Mouse (Mus musculus) CH12F3 (cell line): ENCODE measurements around the gene 4931428L18Rik.

ENCODE experiments used
- in situ Hi-C: fragments of 300-500 bp; cut with MboI; formaldehyde crosslinking; loops from 2 replicates; pipeline ENCODE4 v1.14.3; 2020; ENCODE audit warnings: low sequenced_read_pairs

Gene 4931428L18Rik

DNA sequence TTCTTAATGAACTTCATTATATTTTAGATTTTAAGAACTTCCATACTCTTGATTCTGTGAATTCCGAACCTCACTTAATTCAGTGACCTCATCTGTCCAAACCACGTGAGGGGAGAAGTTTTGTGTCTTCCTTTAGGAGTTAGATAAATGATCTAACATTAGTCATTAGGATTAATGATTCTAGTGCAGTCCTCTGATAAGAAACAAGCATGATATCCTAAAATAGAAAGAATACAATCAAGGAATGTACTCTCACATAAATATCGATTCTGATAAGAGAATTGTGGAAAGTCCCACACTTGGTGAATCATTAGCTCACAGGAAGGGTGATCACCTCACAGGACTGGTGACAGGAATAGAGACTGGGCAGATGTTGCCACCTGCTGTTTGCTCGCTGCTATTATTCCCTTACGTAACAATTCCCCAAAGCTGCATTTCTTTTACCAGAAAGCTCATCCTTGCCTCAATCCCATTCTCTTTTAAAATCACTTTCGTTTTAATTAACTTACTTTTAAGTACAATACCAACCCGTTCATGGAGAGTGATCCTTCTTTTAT lies 68.6 kb downstream of the 4931428L18Rik start:
- in situ Hi-C loops: loop anchor here (25.0 kb wide), 1 partner anchor 367 kb away; no protein-coding TSS in a partner anchor

DNA sequence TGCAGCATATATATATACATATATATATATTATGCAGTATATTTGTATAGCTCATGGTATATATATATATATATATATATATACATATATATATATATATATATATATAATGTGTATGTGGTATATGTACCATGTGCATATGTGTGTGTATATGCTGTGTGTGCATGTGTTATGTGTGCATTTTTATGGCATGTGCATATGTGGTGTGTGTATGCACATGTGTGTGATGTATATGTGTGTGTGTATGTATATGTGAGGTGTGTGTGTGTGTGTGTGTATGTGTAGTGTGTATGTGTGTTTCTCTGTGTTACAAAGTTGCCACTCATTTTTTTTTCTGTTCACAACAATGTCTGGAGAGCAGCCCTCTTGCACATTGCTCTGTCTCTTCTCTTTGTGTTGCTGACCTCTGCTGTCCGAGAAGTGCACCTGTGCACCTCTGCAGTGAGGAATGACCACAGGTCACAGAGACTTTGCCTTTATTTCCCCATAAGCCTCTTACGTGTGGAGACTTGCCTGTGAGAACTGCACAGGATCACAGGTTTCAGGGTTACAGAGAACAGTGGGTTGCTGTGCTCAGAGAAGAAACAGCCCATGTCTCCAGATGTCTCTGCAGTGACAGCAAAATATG lies 69.6 kb downstream of the 4931428L18Rik start:
- in situ Hi-C loops: loop anchor here (25.0 kb wide), 1 partner anchor 366 kb away; no protein-coding TSS in a partner anchor

- in situ Hi-C loops: loop anchor here (25.0 kb wide), 1 partner anchor 363 kb away; no protein-coding TSS in a partner anchor
Observed at GRCm38 (mm10) chr1:31150546-31150945, 71.9 kb downstream of the 4931428L18Rik start.

GRCm38 (mm10) chr1:31149671-31150070 lies 72.8 kb downstream of the 4931428L18Rik start:
- in situ Hi-C loops: loop anchor here (25.0 kb wide), 1 partner anchor 362 kb away; no protein-coding TSS in a partner anchor

DNA sequence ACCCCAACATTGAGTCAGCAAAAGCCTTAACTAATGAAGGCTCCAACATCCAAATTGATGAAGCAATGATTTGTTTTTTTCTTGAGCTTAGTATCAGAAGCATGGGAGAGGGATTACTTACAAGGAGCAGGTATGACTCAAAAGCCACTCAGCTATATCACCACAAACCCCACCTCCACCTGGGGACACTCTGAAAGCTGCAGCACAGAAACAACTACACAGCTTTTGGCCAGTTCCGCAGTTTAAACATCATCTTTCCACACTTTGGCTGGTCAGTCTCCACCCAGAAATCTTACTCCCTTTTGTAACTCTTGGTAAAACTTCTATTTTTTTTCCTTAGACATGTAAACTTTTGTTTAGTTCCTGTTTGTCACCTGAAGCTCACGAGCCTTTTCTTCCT lies 78.9 kb downstream of the 4931428L18Rik start:
- in situ Hi-C loops: no loop called here

- in situ Hi-C loops: no loop called here
Observed at GRCm38 (mm10) chr1:31142288-31143094, 80.0 kb downstream of the 4931428L18Rik start.

GRCm38 (mm10) chr1:31138387-31138786 lies 84.1 kb downstream of the 4931428L18Rik start:
- in situ Hi-C loops: no loop called here

- in situ Hi-C loops: no loop called here
Observed at GRCm38 (mm10) chr1:31113466-31113865, 109.0 kb downstream of the 4931428L18Rik start.

DNA sequence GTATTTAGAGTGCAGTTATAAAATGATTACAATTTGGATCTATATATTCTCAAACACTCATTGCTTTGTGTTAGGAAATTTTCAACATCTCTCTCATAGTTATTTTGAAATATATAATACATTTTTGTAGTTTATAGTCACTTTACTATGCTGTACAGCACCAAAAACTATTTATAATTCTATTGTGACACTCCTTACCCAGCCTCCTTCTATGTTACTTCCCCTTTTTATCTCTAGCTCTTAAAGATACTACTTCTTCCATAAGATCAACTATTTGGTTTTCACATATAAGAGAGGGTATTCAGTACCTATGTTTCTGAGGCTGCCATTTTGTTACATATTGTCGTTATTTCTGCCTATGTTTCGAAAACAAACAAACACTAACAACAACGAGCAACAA lies 114.5 kb downstream of the 4931428L18Rik start:
- in situ Hi-C loops: no loop called here

GRCm38 (mm10) chr1:31102863-31103657 lies 119.4 kb downstream of the 4931428L18Rik start:
- in situ Hi-C loops: no loop called here

- in situ Hi-C loops: no loop called here
Observed at GRCm38 (mm10) chr1:31102280-31102679, 120.2 kb downstream of the 4931428L18Rik start.

GRCm38 (mm10) chr1:31097208-31097607 lies 125.3 kb downstream of the 4931428L18Rik start:
- in situ Hi-C loops: no loop called here

GRCm38 (mm10) chr1:31096466-31096793 lies 126.1 kb downstream of the 4931428L18Rik start:
- in situ Hi-C loops: no loop called here

DNA sequence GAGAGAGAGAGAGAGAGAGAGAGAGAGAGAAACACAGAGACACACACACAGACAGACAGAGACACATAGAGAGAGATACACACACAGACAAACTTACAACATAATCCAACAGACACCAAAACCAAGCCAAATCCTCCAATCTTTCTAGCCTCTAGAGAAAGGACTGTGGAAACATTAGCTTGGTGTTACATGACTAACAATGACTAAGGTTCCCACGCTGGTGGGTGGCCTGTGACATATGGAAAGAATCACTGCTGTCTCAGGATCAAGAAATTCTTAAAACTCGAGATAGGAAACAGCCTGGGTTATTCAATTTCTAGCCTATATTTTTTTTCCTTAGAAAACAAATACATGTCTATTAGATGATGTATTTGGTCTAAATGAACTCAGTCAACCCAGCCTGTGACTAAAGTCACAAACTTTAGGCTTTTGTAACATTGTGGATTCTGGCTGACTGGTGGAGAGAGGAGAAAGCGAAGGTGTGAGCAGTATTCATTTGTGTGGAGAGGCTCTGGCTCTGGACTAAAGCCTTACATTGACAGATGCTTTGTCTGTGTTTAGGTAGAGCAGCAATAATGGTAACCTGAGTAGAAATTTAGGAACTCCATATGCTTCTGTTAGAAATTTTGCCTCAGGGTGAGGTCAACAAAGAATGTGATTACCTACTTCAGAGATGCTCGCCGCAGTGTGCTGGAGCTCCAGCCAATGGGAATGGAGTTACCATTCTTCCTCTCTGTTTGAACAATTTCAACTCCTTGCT lies 126.6 kb downstream of the 4931428L18Rik start:
- in situ Hi-C loops: no loop called here

- in situ Hi-C loops: no loop called here
Observed at GRCm38 (mm10) chr1:31094792-31095191, 127.7 kb downstream of the 4931428L18Rik start.

DNA sequence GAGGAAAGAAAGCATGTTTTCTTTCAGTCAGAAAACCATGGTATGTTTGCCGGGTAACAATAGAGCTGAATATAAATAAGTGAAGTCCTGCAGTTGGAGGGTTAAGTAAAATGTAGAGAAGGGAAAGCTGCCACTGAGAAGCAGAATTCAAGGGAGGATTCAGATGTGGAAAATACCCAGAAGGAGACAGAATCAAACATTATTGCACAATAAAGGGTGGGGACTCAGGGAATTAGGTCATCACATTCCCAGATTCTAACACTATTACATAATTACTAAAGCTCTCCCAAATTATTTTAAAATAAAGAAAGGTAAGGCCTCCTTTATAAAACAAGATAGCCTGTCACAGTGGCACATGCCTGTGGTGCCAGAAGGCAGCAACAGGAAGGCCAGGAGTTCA lies 128.5 kb downstream of the 4931428L18Rik start:
- in situ Hi-C loops: no loop called here

DNA sequence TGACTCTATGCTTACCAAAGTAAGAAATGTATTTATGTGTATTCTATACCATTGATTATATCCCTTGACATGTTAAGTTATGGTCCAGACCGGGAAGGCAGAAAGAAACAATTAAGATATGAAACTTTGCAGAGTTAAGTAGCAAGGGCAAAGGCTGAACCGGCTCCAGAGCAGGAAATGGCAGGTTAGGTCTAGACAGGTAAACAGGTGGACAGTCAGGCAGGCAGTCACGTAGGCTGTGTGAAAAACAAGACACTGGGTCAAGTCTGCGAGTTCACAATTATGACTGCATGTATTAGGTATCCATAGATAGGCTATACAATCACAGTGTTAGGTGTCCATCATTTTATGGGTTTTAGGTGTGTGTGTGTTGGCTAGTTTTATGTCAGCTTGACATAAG lies 133.8 kb downstream of the 4931428L18Rik start:
- in situ Hi-C loops: no loop called here

DNA sequence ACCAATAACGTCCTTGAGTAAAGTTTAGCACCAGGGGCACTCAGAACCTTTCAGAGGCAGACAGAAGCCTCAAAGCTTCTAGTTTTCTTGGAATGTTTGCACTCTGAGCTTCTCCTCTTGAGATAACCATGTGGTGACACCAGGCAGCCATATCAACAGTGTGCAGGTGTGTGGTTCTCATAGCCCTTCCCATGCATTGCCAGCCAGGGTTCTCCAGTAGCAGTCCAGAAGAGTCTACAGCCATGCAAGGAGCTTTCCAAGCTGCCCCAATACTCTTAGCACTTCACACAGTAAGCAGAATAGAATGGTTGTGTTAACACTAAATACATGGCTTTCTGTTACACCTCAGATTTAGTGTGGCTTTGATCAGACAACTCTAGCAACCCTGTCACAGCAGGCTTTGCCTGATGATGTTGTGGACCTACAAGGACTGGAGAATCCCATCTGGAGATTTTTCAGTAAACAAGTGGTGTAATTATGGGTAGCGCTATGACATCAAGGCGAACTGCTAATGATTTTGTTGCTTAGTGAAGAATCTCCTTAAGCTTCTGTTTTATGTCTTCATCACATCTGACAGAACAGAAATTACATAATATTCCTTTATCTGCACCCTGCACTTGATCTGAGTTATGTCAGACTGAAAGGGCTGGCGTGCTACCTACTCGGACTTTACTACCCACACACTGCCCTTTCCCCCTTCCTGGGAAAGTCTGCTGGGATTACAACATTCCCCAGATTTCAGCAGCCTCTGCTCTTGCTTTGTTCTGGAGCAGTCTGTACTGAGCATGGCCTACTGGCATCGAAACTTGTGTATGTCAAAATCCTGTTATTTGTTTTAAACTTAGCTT lies 149.7 kb downstream of the 4931428L18Rik start:
- in situ Hi-C loops: no loop called here

DNA sequence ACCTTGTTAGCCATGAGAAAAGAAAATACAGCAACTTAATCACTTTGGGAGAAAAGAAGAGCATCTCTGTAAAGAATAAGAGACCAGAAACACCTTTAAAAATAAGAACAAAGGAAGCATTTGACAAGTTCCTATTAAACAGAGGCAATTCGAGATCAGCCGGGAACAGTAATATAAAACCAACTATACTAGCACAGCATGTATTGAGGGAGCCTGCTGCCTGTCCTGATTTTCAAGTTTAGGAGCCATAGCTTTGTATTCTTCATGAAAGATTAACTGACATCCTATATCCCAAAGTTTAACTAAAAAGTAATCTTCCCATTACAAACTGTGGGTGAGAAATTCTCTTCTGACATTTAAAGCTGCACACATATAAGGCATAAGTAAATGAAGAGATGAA lies 151.3 kb downstream of the 4931428L18Rik start:
- in situ Hi-C loops: no loop called here
